Mouse (Mus musculus): ENCODE data around the gene H2-Ke6.
"Not testable (repeated sequence)": the region's sequence is repeated elsewhere in the genome, so short reads cannot be mapped to it uniquely, and the experiment has no call there.

H2-Ke6 gene

GRCm38 (mm10) chr17:34029890-34030595 is 2.2 kb upstream of the H2-Ke6 start:
- DNase-seq (ENCODE audit: low spot score in 2 of 2) = no peak

GRCm38 (mm10) chr17:34029150-34029889 is 1.5 kb upstream of the H2-Ke6 start:
- DNase-seq (ENCODE audit: low spot score in 2 of 2) = no peak

DNA sequence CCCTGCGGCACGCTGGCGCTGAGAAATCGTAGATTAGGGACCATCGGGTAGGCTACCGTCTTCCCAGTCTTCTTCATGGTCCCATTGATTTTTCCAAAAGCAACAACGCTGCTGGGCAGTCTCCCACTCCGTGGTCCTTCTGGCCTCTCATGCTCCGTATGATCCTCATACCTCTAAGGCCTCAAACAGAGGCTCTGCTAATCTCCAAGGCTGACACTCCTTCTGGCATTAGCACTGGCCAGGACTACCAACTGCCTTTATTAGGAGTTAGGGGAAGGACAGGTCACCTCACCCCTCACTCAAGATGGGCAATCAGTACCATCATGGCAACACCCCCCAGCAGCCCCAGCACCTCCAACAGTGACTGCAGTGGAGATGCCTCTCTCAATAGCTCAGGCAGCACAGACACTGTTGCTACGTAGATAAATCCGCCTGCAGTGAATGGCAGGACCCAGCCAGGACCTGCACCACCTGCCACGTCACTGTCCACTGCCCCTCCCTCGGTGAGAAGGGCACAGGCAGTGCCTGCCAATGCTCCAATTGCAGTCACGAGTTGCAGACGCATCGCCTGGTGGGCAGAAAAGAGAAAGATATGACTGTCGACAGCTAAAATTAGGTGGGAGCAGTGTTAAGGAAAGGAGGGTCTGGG is 765 bp upstream of the H2-Ke6 start:
- peak in 1 of 2 experiments; percentile 31 for DNase-seq (ENCODE audit: low spot score in 2 of 2)

DNA sequence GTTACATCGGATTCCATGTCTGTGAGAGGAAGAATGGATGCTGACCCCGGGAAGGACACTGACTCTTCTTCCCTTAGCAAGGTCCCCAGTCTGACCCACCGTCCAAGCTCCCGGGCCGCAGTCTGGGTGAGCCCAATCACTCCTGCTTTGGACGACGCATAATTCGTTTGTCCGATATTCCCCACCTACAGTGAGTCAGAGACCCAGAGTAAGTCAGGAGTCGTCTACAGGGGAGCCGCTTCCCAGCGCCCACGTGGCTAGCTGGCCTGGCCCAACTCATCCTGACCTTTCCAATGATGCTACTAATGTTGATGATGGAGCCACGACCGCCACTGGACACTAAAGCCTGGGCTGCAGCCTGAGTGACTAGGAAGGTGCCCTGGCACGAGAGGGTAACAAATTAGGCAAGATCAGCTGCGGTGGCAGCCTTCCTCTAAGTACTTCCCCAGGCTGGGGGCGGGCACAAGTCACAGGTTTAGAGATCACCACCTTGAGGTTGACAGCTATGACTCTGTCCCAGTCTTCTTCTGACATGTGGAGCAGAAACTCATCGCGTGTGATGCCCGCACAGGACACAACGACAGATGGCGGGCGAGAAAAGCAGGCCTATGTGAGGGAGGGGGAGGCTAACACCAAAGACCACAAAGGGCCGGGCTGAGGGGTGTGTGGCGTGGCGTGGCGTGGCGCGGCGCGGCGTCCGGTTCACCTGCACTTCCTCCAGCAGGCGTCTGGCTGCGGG is 774 bp downstream of the H2-Ke6 start:
- DNase-seq (ENCODE audit: low spot score in 2 of 2) = peak; percentile 31

DNA sequence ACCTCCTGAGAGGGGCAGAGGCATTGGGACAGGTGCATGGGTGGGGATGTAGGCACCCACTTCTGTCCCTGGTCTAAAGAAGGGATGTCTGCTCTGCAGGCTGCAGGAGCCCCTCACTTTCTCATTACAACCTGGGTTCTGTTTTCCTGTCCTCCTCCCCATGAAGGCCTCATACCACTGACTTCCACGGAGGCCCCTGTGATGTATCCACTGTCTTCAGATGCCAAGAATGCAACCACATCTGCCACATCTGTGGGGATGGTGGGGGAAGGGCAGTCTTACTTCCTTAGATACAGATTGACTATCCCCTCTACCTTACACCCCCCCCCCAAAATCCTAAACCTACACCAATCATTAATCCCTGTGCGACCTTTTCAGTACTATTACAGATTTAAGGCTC is 1.6 kb downstream of the H2-Ke6 start:
- peak in 1 of 2 experiments; percentile 36 for DNase-seq (ENCODE audit: low spot score in 2 of 2)

- DNase-seq (ENCODE audit: low spot score in 2 of 2) = peak; percentile 33 to 46
These were observed 2.1 kb downstream of the H2-Ke6 start for GRCm38 (mm10) chr17:34025756-34026151.

DNA sequence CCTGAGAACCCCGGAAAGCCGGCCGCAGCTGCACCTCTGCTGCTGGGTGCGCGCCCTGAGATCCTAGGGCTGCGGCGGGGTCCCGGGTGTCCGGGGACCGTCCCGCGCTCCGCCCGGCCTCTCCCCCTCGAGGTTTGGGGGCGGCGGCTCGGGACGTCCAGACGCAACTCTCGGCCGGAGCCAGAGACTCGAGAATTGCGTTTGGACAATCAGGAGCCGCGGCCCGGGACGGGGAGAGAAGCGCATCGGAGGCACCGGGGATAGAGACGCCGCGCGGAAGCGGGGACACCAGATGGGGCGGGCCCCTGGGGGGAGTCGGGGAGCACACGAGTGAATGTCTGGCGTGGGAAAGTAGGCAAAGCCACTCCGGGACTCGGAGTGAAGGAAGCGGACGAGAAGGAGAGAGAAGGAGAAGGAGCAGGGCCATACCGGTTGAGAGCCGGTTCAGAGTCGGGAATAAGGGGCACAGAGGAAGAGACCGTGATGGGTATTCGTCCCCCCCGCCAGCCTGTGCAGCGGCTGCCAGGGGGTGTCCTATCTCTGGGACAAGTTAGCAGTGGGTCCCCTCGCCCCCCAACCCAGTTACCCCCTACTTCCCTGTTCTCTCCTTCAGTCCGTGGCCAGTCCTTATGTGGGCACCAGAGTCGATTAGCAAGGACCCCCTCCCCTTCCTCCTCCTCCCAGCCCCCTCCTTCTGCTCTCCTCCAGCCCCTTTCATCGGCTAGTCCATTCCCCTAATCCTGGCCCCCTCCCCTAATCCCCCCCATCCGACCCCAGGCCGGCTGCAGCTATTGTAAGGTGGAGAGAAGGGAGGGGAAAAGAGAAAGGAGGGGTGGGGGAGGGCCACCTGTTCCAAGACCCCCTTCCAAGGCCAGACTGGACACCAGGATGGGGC is 2.8 kb downstream of the H2-Ke6 start:
- DNase-seq (ENCODE audit: low spot score in 2 of 2) = no peak

DNA sequence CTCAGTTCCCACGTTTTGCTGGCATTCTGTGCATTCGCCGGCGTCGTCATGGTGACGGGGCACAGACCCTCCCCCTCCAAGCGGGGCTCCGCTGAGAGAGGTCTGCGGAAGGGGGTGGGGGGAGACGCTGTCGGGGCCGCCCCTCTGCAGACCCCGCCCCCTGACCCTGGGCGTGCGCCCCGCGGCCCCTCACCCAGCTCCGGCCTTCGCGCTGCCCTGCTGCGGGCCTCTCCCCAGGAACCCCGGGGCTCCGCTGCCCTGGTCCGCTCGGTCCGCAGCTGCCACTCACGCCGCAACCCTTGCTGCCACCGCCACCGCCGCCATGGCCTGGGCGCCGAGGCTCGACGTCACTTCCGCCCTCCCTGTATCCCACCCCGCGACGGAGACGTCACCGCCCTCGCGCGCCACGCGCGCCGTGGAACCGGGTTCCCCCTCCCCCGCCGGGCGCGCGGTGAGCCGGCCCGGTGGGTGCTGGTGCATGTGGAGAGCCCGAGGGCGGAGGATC is 3.5 kb downstream of the H2-Ke6 start, which contains the start of gene Ring1:
TSS of gene Ring1 (minus strand) at position 364 of the 505 bp plus-strand sequence.
- peak; percentile 84 to 90 for DNase-seq (ENCODE audit: low spot score in 2 of 2)

- no peak for DNase-seq (ENCODE audit: low spot score in 2 of 2)
These were observed 4.2 kb downstream of the H2-Ke6 start for GRCm38 (mm10) chr17:34023678-34024077.

DNA sequence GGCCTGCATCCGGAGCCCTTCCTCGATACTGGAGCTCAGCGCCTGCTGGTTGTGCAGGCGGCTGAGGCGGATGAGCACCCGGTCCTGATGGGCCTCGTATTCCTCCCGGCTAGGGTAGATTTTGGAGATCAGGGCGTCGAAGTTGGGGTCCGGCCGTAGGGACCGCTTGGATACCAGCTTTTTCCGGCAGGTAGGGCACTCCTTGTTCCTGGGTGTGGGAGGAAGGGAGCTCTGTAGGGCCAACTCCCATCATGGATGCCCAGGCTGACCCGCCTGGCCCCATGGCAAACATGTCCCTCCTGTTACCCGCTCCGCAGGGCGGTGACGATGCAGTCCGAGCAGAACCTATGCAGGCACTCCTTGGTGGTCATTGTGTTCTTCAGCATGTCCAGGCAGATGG is 4.9 kb downstream of the H2-Ke6 start:
- DNase-seq (ENCODE audit: low spot score in 2 of 2) = peak; percentile 17 to 31

- no peak for DNase-seq (ENCODE audit: low spot score in 2 of 2)
These were observed 5.5 kb downstream of the H2-Ke6 start for GRCm38 (mm10) chr17:34022414-34022783.

DNA sequence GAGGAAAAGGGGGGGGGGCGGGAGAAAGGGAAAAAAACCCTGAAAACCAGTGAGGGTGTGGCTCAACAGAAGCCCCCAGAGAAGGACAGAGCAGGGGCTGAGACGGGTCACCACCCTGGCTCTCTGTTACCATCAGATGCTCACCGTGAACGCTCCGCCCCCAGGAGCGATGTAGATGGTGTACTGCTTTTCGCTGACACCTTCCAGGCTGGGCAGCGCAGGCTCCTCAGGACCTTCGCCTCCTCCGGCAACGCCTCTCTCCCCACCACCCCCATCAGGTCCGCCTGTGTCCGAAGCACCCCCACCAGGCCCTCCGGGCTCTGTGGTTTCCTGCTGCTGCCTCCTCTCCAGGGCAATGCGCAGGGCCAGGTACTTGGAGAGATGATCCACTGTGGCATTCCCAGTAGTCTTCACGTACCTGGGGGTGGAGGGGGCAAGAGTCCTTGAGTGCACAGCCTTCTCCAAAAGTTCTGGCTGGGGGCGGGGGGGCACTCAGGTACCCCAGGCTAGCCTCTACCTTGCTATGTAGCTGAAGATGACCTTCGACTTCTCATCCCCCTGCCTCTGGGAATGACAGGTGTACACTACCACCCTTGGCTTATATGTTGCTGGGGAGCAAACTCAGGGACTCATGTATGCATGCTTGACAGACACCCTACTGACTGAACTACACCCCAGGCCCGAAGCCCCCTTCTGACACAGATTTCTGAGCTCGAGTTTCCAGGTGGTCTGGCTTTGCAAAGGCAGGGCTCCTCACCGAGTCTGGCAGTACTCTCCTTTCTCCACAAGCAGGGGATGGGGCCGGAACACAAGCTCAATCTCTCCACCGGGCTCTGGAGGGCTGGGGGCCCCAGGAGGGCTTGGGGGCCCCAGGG is 6.1 kb downstream of the H2-Ke6 start:
- no peak for DNase-seq (ENCODE audit: low spot score in 2 of 2)

GRCm38 (mm10) chr17:34013436-34013835 is 14.4 kb downstream of the H2-Ke6 start:
- DNase-seq (ENCODE audit: low spot score in 2 of 2) = no peak

GRCm38 (mm10) chr17:34010156-34010555 is 17.7 kb downstream of the H2-Ke6 start:
- DNase-seq (ENCODE audit: low spot score in 2 of 2) = no peak

- no peak for DNase-seq (ENCODE audit: low spot score in 2 of 2)
These were observed 21.3 kb downstream of the H2-Ke6 start for GRCm38 (mm10) chr17:34006570-34006969.

GRCm38 (mm10) chr17:34003426-34003825 is 24.4 kb downstream of the H2-Ke6 start:
- DNase-seq (ENCODE audit: low spot score in 2 of 2) = no peak

DNA sequence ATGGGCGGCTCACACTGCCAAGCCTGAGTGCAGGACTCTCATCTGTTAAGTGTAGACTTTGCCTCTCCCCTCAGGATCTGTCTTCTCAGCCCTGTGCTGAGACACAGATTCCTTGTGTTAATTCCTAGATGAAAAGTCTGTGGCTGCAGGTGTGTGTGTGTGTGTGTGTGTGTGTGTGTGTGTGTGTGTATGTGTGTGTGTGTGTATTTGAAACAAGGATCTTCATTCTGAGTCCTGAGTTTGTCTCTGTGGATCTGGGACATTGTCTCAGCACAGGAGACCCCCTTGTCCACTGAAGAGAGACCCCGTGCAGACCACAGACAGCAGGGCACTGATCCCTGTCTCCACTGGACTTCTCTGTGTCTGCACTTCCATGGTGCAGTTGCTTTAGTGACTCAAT is 27.1 kb downstream of the H2-Ke6 start:
- DNase-seq (ENCODE audit: low spot score in 2 of 2) = not testable (repeated sequence)

DNA sequence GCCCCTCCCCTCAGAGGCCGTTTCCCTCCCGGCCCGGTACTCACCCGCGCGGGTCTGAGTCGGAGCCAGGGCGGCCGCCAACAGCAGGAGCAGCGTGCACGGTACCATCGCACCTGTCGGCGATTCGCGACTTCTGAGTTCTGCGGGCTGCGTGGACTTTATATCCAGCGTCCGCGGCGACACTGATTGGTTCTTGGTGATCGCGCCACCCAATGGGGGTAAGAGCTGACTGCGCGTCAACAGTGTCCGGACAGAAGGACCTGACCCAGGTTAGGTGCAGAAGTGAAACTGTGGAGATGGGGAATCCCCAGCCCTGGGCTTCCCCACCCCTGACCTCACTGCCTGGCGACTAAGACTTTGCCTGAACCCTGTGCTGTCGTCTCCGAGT is 27.7 kb downstream of the H2-Ke6 start, which contains the start of gene H2-K1:
TSS of gene H2-K1 (minus strand) at position 198 of the 388 bp plus-strand sequence.
- DNase-seq (ENCODE audit: low spot score in 2 of 2) = peak; percentile 55 to 65

GRCm38 (mm10) chr17:33999341-34000149 is 28.3 kb downstream of the H2-Ke6 start:
- DNase-seq (ENCODE audit: low spot score in 2 of 2) = no peak
